Mouse (Mus musculus) brain, embryonic 18.5 days (tissue): ENCODE data around the gene Sowahb.

Source experiments
- DNase-seq: peaks from one replicate; pipeline ENCODE4 v3.0.0-alpha.2; 2012; ENCODE audit warnings: low read depth, low spot score

The Sowahb gene

DNA sequence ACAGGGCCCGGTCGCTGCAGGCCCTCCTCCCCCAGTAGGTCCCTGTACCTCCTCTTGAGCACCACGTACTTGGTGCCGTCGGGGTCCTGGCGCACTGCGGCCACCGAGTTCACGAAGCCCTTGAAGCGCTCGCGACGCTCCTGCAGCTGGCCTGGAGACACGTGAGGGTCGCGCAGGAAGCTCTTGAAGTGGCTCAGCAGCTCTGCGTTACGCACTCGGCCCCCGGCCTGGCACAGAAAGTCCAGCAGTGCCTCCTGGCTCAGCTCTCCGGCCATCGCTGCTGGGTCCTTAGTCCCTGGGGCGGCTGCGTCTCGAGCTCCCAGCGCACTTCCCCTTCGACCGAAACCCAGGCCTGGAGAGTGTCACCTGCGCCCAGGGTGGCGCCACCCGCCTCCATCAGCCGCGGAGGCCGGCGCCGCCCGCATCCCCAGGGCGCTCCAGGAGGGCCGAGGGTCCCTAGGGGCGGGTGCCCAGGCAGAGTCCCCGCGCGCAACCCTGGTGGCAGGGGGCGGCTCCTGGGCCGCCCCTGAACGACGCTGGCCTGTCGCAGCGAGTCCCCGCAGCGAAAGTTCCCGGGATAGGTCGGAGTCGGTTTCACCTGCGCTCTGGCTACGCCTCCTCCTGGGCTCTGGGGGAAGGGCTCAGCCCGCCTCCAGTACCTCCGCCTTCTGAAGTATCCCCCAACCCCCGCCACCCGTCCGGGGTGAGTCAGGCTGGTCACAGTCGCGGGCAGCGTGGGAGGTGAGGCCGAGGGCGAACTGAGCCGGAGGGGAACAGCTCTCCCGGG, at the start of gene Sowahb:
Sowahb (minus strand) TSS at position 439 of the 787 bp plus-strand sequence.
- DNase-seq = no peak

DNA sequence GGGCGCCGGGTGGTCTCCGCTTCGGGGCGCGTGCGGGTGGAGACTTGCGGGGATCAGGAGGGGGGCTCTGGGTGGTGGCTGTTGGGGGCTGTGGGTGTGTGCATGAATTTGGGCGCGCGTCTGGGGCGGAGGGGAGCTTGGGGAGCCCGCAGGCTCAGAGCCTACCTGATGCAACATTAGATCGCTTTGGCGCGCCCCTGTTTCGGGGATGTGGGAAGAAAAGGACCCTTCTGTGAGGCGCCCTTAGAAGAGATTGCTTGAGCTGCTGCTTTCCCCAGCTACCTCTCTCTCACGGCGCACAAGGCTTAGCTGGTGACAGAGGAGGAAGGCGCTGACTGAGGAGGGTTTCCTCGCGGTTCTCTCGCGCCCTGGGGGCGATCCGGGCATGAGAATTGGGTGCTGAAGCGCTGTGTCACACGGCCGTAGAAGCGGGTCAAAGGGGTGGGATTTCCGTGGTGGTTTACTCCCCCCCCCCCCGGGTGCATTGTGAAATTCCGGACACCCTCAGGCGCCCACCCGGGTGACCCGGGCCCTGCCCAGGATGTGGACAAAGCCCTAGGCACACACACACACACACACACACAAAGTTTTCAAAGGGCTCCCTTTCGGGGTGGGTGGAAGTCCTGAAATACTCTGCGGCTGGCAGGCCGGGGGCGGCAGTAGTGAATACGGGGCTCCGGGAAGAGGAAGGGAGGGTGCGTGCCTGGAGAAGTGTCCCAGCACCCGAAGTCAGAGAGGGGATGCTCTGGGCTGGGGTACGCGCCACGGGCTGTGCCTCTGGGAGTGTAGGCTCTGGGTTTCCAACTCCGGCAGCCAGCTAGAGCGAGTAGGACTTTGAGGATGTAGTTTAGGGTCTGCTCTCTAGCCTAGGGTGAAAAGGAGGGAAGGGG, 49.1 kb upstream of the Sowahb start:
- DNase-seq = no peak

DNA sequence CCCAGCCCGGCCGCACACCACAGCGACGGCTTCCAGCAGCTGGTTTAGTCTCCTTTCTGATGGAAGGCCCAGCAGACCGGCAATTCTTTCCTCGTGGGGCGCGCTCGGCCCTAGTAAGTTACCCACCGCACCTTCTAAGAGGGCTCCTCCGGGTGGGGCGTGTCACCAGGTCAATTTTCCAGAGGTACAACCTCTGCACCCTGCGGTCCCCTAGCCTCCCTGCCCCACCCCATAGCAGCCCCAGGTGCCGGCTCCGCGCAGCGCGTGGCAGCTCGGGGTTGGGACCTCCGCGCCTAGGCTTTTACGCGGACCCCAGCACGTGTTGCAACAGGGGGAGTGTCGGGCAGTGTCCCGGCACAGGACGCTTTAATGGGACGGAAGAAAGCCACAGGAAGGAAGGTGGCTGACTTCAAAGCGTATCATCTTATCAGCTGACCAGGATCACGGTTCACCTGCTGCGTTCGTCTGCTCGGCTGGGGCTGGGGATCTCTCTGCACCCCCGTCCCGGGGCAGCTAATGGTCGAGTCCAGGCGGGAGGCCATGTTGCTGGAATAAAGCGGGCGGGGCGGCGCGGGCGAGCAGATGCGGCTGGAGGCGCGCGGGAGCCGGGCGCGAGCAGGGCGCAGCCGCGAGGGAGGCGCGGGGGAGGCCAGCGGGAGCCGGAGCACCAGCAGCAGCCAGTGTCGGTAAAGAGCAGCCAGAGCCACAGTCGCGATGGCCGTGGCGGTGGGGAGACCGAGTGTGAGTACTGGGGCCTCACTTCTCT, 48.2 kb upstream of the Sowahb start, which contains the start of gene Sept11:
Sept11 (plus strand) TSS at position 581 of the 766 bp plus-strand sequence.
- DNase-seq = peak; percentile 83

DNA sequence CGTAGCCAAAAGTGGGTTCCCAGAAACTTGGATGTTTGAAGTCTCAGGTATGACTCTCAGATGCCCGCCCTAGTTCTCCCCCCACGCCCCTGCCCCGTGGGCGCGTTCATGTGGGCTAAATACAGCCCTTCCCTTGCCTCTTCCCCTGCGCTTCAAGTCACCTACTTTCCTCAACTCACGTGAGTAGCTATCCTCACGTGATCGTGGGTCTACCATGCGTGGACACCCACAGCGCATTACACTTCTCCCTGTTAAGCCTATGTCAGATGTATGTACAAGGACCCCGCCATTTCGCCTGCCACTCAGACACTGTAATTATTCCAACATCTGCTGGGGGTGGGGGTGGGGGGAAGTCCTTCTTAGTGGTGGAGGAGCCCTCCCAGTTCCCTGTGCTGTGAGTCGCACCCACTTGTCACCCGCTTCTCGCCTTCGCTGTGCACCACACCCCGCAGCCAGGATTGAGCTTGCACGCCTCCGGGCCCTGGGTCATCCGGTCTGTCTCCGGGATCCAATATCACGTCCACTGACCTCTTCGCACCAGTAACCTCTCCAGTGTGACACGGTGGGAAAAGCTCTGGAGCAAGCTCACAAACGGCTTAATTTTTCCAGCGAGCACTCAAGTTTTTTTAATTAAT, 47.4 kb upstream of the Sowahb start:
- no peak for DNase-seq

DNA sequence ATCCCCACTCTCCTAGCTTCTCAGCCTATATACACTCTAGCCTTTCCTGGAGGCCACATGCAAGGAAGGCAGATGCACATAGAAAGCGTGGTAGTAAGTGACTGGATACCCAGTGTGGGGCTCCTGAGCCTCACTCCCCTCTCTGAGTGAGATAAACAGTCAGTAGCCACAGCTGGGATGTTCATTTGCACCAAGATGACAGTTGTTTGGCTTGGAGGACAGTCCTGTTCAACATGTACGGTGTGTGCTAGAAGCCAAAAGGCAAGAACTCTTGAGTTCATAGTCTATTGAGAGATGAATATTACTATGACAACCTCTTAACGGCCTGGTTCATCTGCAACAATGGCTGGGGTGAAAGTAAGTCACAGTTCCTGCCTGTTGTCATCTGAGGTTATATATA, 46.4 kb upstream of the Sowahb start:
- no peak for DNase-seq

DNA sequence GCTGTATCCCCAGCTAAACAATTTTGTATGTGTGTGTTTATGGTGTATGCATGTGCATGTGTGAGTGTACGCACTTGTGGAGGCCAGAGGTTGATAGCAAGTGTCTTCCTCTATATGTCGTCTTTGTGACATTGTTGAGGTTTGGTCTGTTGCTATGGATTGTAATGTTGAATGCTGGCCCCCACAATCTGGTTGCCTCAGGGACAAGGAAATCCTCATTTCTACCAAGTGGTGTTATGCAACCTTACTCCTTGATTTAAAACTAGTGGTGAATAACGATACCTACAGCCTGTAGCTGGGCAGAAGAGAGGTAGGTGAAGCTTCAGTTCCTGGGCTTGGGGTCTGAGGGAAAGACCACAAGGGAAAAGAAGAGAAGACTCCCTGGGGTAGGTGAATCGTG, 41.1 kb upstream of the Sowahb start:
- DNase-seq = no peak

DNA sequence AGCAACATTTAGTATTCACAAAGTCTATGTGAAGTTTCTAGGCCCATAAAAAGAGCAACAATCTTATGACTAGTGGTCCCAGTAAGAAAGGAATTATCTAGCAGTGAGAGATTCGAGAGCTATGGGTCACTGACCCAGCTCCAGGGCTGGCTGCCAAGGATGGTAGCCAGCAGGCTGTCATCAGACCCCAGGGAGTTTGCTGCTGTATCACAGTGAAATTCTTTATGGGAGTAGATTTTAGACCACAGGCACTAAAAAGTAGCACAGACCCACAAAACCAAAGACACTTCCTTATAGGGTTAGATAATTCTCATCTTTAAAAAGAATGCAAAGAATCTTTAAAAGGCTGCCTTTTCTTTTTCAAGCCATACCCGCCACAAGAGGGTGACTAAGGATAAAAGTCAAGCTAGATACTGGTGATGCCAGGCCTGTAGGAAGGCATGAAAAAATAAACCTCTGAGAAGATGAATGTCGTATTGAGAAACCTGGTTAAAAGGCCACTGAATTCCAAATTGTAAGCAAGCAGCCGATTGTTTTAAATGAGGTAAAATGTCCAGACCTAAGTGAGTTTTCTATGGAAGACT, 40.3 kb upstream of the Sowahb start:
- no peak for DNase-seq

DNA sequence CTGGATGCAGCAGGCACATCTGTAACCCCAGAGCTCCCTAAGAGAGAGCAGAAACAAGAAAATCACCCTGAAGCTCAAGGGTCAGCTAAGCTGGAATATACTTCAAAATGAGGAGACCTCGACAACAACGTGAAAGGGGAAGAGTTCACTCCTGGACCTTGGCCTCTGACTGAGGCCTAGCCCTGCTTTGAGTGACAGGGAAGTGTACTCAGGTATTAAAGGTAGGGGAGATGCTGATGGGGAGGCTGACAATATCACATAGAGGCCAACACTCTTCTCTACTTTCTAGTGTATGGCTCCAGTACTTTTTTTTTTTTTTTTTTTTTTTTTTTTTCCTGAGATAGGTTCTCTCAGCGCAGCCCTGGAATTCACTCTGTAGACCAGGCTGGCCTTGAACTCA, 34.8 kb upstream of the Sowahb start:
- DNase-seq = no peak

DNA sequence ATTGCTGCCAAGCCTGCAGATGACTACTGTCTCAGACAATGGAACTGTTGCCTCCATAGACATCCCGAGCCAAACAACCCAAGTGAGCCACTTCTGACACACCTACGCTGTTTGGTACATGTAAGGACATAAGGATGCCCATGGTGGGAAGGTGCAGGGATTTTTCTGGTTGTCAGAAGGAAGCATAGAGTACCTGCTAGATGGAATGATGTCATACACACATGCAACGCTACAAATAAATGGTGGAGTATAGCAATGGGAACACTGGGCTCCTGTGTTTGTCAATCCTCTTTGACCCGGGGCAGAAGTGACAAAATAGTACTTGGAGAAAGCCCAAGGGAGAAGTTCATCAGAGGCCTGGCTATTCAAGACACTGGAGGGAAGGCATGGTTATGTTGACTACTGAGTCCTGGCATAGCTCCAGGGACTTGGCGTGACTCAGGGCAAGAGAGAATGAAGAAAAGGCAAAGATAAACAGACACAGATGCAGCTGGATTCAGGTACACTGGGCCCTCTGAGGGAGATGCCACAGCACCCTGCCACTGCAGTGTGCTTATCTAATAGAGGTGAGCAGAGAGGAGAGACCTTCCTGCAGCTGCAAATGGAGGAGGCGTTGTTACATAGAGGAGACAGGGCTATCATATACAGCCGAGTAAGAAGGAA, 33.0 kb upstream of the Sowahb start:
- no peak for DNase-seq

DNA sequence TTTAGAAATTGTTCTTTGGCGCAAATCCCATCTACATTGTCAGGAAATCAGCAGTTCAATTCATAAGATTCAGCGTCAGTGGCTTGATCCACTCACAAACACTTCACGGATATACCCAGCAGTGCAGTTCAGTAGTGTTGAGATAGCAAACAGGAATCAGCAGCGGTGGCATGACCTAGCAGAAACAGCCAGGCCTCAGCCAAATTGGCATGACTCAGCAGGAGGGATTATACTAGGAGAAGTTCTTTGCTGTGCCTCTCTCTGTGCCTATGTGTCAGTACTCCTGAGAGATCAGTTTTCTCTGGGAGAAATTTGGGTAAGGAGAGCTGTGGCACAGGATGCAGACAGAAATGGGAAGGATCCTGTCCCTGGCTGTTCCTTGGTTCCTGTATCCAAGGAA, 16.0 kb upstream of the Sowahb start:
- DNase-seq = no peak

DNA sequence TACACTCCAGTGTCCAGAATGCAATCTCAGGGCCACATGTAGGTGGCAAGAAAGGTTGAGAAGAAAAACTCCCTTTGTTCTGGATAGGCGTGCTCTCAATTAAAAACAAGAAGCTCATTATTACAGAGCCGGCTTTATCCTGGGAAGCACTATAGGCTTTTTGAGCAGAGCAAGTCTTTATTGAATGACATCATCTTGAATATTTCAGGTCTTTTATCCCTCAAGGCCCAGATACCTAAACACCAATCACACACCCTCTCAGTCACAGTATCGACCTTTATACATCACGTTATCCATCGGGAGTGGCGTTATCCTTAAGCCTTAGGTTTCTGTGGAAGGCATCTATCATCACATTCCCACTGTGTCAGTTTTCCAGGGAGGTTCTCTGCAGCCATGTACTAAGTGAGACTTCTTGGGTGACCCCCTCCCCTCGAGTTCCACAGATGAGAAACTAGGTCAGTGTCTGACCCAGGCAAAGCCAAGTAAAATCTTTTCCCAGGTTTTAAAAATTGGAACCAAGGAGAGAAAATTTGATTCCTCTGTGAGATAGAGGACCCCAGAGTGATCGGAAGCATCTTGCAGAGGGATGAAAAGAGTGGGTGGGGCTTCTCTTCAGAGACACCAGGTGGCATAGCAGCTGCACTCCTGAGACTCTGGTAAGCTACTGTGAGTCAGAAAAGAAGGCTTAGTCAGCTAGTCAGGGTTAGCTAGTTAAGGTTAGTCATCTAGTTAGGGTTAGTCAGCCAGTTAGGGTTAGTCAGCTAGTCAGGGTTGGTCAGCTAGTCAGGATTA, 9.0 kb upstream of the Sowahb start:
- DNase-seq = no peak

DNA sequence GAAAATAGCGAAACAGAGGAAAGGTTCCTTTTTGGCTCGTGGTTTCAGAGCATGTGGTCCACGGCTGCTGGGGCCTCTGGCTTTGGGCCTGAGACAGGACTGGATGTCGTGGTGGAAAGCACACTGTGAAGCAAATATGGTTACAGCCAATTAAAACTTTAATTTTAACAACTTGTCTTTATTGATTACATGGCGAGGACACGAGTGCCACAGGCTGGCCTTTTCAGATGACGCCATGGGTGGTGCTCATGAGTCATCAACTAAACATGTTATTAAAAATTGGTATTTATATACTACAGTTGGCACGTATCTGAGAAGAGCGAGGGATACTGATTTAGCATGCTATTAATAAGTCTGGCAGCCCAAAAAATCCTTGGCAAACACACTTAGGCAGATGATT, 7.1 kb upstream of the Sowahb start:
- DNase-seq = no peak

DNA sequence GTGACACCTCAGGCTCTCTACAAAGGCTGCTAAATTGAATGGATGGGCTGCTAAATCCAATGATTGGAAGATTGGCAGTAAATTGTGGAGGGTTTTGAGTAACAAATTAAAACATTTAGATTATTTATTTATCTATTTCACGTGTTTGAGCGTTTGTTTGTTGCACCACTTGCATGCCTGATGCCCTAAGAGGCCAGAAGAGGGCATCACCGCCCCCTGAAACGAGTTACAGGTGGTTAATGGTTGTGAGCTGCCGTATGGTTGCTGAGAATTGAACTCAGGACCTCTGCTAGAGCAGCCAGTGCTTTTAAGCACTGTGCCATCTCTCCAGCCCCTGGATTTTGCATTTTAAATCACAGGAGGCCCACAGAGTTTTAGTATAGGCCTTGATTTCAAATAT, 6.2 kb upstream of the Sowahb start:
- no peak for DNase-seq

DNA sequence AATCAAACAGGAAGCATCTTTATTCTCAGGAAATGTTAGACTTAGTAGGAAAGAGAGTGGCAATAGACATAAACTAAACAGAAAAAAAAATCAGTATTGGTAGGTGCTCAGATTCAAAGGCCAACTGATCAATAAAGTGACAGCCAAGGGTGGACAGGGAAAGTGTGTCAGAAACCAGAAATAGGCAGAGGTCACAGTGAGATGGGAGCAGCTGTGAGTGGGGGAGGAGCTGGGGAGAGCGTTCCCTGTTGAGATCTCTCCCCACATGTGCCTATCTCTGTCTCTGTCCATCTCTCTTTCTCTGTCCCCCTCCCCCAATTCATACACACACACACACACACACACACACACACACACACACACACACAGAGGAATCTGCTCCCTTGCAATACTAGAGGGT, 5.1 kb upstream of the Sowahb start:
- DNase-seq = no peak

DNA sequence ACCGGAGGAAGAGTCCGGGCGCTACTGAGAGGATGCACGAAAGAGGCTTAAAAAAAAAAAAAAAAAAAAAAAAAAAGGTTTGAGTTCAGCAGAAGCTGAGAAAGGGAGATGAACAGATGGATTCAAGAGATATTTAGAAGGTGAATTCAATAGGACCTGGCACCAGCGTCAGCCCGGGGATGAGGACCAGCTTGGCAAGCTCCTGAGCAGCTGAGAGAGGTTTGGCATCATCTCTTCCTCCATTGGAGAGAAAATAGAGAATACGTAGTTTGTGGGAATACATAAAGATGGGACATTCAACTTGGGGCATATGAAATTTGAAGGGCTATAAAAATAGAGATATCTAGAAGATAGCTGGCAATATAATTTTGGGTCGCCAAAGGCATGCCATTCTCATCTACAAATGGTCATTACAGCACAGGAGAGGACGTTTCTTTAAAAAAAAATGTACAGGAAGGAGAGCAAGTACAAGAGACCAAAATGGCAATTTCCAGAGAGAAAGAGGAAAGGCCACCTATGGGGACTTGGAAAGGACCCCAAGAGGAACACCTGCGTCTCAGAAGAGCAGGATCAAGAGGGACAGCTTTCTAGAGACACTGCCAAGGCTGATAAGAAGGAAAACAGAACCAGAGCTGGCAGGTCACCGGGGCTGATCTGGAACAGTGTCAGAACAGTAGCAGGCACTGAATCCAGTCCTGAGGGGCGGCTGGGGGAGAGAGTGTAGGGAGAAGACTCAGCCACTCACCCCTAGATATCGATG, 3.8 kb upstream of the Sowahb start:
- DNase-seq = no peak

DNA sequence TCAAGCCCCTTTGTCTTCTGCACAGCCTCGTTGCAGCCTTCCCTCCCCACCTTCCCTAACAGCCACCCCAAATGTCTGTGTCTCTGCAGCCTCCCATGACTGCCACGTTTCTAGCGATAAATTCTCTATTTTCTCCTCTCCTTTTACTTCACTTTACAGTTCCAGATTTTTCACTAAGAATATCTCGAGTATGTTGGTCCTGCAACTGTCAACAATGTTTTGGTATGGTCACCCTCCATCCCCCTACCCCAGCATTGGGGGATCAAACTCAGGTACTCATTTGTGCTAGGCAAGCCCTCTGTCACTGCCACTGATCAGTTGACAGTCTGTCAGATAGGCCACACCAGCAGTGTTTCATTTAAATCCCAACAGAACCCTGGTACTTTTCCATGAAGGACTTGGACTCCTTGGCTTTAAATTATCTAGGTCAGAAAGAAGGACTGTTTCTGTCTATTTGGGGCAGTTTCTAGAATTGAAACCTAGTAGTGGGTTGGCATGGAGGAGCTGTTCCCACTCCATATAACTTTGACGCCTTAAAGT, 1.6 kb upstream of the Sowahb start:
- DNase-seq = no peak

DNA sequence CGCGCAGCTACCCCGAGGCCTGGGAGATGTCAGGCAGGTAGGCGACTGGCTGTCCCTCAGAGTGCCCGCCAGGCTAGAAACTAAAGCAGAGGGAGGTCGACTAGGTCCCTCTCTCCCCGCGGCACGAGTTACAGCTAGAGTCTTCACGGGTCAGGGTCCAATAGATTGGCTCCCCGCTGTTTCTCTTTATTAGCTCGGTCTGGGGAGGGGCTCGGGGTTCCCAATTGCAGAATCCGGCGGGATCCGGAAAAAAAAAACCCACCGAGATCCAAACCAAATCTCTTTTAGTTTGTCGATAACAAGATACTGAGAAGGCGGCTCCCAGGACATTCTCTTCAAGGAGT, 521 bp upstream of the Sowahb start:
- no peak for DNase-seq

DNA sequence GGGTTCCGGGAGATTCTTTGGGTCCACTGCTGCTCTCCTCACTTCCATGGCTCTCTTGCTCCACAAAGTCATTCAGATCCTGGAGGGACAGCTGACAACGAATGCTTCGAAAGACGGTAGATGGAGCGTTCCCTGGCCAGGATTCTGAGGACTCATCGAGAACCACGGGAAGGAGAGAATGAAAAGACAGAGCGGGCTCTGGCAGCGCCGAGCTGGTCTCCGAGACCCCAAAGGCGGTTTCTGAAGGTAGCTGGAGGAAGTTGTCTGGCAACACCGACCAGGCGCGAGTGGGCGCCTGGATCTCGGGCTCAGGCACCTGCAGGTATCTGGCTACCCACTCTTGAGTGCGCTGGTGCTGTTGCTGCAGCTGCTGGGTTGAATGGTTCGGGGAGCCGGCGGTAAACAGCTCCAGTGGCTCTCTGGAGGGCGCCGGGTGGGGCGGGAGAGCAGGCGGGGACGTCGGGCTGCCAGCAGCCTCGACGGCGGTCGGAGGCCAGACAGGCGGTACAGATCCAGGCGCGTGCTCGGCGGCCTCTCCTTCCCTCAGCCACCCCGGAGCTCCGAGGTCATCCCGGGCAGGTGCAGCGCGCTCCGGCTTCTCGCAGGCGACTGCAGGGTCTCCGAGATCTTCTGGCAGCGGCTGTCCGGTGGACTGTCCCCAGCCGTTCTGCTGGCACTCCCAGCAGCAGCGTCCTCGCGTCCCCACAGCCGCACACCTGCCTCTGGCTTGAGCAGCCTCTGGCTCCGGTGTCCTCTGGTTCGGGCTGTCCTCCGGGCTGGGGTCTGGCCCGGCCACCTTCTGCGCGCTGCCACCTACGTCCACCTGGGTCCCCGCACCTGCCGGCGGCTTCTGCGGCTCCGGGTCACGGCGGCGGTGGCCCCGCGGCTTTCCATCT, 886 bp downstream of the Sowahb start:
- DNase-seq = no peak
